Mouse (Mus musculus) CD4-positive, CD25-positive, alpha-beta regulatory T cell, adult 2 months (primary cell): Measurements from ENCODE around the gene Arhgef25.
A peak's percentile ranks its signal among the peaks of the same experiment; 100 is the strongest.

Experiments used
- DNase-seq: peaks from one replicate; pipeline ENCODE4 v3.0.0-alpha.2; 2012; ENCODE audit warnings: low read depth, low spot score

Gene Arhgef25

GRCm38 (mm10) chr10:127141500-127141899 is 48.4 kb downstream of the Arhgef25 start:
- peak; percentile 84 for DNase-seq

- peak; percentile 60 for DNase-seq
These were observed 48.9 kb downstream of the Arhgef25 start for GRCm38 (mm10) chr10:127140971-127141370.

- DNase-seq, result no peak
These were observed 51.3 kb downstream of the Arhgef25 start for GRCm38 (mm10) chr10:127138328-127139141.

GRCm38 (mm10) chr10:127137896-127138295 is 52.0 kb downstream of the Arhgef25 start:
- no peak for DNase-seq

GRCm38 (mm10) chr10:127136510-127136909 is 53.4 kb downstream of the Arhgef25 start:
- DNase-seq, result peak; percentile 84

- peak; percentile 74 for DNase-seq
These were observed 54.6 kb downstream of the Arhgef25 start for GRCm38 (mm10) chr10:127135118-127135836.

GRCm38 (mm10) chr10:127134394-127135035 is 55.4 kb downstream of the Arhgef25 start:
- peak; percentile 53 for DNase-seq
